Mouse (Mus musculus) mammary gland, adult 2 months (tissue): Measurements from ENCODE around the gene 5430402E10Rik. TPM values are rescaled to one million over a fixed set of nuclear protein-coding genes. Genes with fewer than 3 reads are reported as not detected.

Source experiments
- polyA plus RNA-seq: library from polyadenylated mRNA; depleted of rRNA; stranded (reverse); fragments of >200 nt; gene quantifications from 2 replicates; pipeline ENCODE4 v1.2.3, GENCODE M21; 2012; ENCODE audit warnings: low replicate concordance; rRNA removed

The 5430402E10Rik gene
- polyA plus RNA-seq: not detected in 2 replicates

DNA sequence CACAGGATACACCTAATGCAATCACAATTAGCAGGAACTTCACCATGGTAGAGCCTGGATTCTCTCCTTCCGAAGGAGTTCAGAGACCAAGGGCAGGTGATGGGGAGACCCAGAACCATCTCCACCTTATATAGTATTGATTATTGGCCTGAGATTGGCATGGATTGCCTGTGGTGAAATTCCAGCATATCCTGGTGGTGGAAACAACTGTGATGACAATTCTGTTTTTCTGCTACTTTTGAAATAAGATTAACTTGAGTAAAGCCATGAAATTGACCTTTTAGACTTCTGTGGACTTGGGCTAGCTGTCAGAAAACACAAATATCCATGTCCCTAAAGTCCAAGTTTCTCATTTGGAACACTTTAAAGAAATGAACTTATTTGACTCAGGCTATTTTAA lies at the start of gene 5430402E10Rik:
Gene 5430402E10Rik (minus strand): TSS at position 101 of the 400 bp plus-strand sequence.

Other genes starting within 250 kb of the 5430402E10Rik start
- gene Prkx, start 128.8 kb downstream of the 5430402E10Rik start, polyA plus RNA-seq: 10.7 and 22.1 TPM in 2 replicates
- gene Pbsn, start 71.4 kb downstream of the 5430402E10Rik start, polyA plus RNA-seq: not detected in 2 replicates
- gene Gm14744, start 60.3 kb downstream of the 5430402E10Rik start, polyA plus RNA-seq: not detected in 2 replicates
- gene Obp1a, start 166.3 kb upstream of the 5430402E10Rik start, polyA plus RNA-seq: not detected in 2 replicates
- gene Gm5938, start 200.4 kb upstream of the 5430402E10Rik start, polyA plus RNA-seq: not detected in 2 replicates